Mouse (Mus musculus) neural tube, embryonic 14.5 days (tissue): ENCODE measurements around the gene Actg2. TPM values are rescaled to one million over a fixed set of nuclear protein-coding genes. Genes with fewer than 3 reads are reported as not detected.

Experiments
- ATAC-seq: fragments of 200-750 bp; cut with Nextera tagmentation; 2 replicates; pipeline ENCODE4 v1.8.0; 2017; ENCODE audit warnings: low read depth, mild to moderate bottlenecking, moderate TSS enrichment, moderate library complexity
- H3K27ac ChIP-seq: fragments of 300-500 bp; sonication (generic); 2 replicates; pipeline ENCODE4 v1.5.1; 2014; ENCODE audit warnings: low read depth, mild to moderate bottlenecking, control low read depth, low read length, moderate library complexity, mixed read lengths
- H3K27me3 ChIP-seq: fragments of 300-500 bp; sonication (generic); 2 replicates; pipeline ENCODE4 v1.6.1; 2014; ENCODE audit warnings: low read length; ENCODE audit not compliant: control insufficient read depth, insufficient read depth
- H3K36me3 ChIP-seq: fragments of 300-500 bp; sonication (generic); 2 replicates; pipeline ENCODE4 v1.6.1; 2014; ENCODE audit warnings: low read length, mixed read lengths; ENCODE audit not compliant: control insufficient read depth, insufficient read depth
- H3K4me1 ChIP-seq: fragments of 300-500 bp; sonication (generic); 2 replicates; pipeline ENCODE4 v1.6.1; 2014; ENCODE audit warnings: low read length; ENCODE audit not compliant: control insufficient read depth, insufficient read depth
- H3K4me2 ChIP-seq: fragments of 300-500 bp; sonication (generic); 2 replicates; pipeline ENCODE4 v1.6.1; 2014; ENCODE audit warnings: mild to moderate bottlenecking, low read depth, low read length, control low read depth
- H3K4me3 ChIP-seq: fragments of 300-500 bp; sonication (generic); 2 replicates; pipeline ENCODE4 v1.5.1; 2014; ENCODE audit warnings: low read depth, low read length, control low read depth, mixed read lengths
- H3K9ac ChIP-seq: fragments of 300-500 bp; sonication (generic); replicated peaks from 2 replicates; pipeline ENCODE4 v1.6.1; 2014; ENCODE audit warnings: low read depth, mild to moderate bottlenecking, control low read depth, low read length, mixed read lengths
- H3K9me3 ChIP-seq: fragments of 300-500 bp; sonication (generic); 2 replicates; pipeline ENCODE4 v1.6.1; 2016; ENCODE audit warnings: low read length; ENCODE audit not compliant: control insufficient read depth
- WGBS: fragments of 180-500 bp; shearing (Covaris S2); extraction: QIAGEN DNeasy Blood & Tissue Kit; methylation state at CpG from one replicate; pipeline ENCODE4 v1.1.7; 2014; 5-methylcytosine and 5-hydroxymethylcytosine counted together
- polyA plus RNA-seq: library from polyadenylated mRNA; unstranded; fragments of >200 nt; fragmentation: Nextera tagmentation; extraction: Ambion mirVana; gene quantifications from 2 replicates; pipeline ENCODE4 v1.2.1, GENCODE M21; 2014

Gene Actg2
- polyA plus RNA-seq, 1 experiment from 2014 or later, result 0.80 TPM

DNA sequence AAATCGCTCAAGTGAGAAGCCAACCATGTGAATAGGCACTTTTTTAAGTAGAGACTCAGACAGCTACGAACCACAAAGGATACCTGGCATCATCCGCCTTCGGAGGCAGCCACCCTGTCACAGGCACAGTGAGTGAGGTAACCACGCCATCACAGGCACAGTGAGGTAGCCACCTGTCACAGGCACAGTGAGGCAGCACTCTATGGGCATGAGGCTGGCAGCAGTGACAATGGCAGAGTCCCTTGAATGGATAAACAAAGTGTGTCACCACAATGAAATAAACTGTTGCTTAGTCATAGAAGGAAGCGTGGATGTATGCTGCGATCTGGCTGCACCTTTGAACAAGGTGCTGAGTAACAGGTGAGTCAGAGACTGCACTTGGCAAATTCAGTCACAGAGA, 57.4 kb downstream of the Actg2 start:
- WGBS, result 95% methylated on average over 7 of the region's 7 CpGs

GRCm38 (mm10) chr6:83478217-83478616, 57.8 kb downstream of the Actg2 start:
- WGBS, result 68% methylated on average over 4 of the region's 4 CpGs
- ATAC-seq, result no peak
- Histone ChIP-seq H3K27me3 (no peaks in the 10 kb centered on the region), H3K9me3 (no peaks in the 10 kb centered on the region), H3K4me2 (no peak overlapping the region), H3K4me3 (no peak overlapping the region), H3K9ac (no peak overlapping the region), H3K36me3 (peaks cover 21% of the 10 kb centered on the region), H3K4me1 (no peaks in the 10 kb centered on the region), H3K27ac (no peak overlapping the region)

More for the DNA sequence above, 57.4 kb downstream of the Actg2 start:
- Histone ChIP-seq H3K9me3 (no peaks in the 10 kb centered on the region), H3K27me3 (no peaks in the 10 kb centered on the region), H3K36me3 (peaks cover 21% of the 10 kb centered on the region), H3K27ac (no peak overlapping the region), H3K4me1 (no peaks in the 10 kb centered on the region), H3K9ac (no peak overlapping the region), H3K4me2 (no peak overlapping the region), H3K4me3 (no peak overlapping the region)
- no peak for ATAC-seq

DNA sequence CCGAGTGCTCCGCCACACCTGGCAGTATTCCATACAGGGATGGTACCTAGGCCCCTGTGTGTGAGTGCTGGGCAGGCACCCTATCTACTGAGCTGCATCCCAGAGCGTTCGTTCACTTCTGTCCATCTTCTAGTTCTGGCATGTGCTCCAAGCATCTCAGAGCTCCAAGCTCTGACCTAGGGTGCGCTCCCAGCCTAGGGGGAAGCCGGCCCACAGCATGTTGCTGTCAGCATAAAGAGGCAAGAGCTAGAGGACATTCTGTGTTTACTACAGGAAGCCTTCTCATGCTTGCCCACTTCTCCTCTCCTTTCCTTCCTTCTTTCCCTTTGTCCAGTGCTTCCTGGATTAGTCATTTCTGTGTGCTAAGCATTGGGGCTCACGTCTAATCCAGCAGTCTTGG, 60.6 kb downstream of the Actg2 start:
- no peak overlapping the region for H3K4me2 ChIP-seq
- H3K9me3 ChIP-seq, result no peaks in the 10 kb centered on the region
- H3K27me3 ChIP-seq, result no peaks in the 10 kb centered on the region
- H3K36me3 ChIP-seq, result peaks cover 3% of the 10 kb centered on the region; the same call in 1 of the 2 replicates
- 84% methylated on average over 7 of the region's 7 CpGs for whole genome bisulfite sequencing
- H3K27ac ChIP-seq, result no peak overlapping the region
- H3K4me3 ChIP-seq, result no peak overlapping the region
- ATAC-seq, result no peak
- no peaks in the 10 kb centered on the region for H3K4me1 ChIP-seq
- no peak overlapping the region for H3K9ac ChIP-seq

GRCm38 (mm10) chr6:83473240-83473639, 62.8 kb downstream of the Actg2 start:
- Histone ChIP-seq H3K27ac (no peak overlapping the region), H3K4me2 (no peak overlapping the region), H3K4me3 (no peak overlapping the region), H3K27me3 (no peaks in the 10 kb centered on the region), H3K9ac (no peak overlapping the region), H3K4me1 (no peaks in the 10 kb centered on the region), H3K9me3 (no peaks in the 10 kb centered on the region), H3K36me3 (no peaks in the 10 kb centered on the region)
- no peak for ATAC-seq
- 87% methylated on average over 9 of the region's 9 CpGs for WGBS

- ATAC-seq, result no peak
- Histone ChIP-seq H3K9me3 (no peaks in the 10 kb centered on the region), H3K36me3 (no peaks in the 10 kb centered on the region), H3K4me3 (no peak overlapping the region), H3K9ac (no peak overlapping the region), H3K4me1 (no peaks in the 10 kb centered on the region), H3K4me2 (no peak overlapping the region), H3K27ac (no peak overlapping the region), H3K27me3 (no peaks in the 10 kb centered on the region)
- 93% methylated on average over 7 of the region's 7 CpGs for WGBS
These were observed 64.3 kb downstream of the Actg2 start for GRCm38 (mm10) chr6:83471739-83472138.

- no peak for ATAC-seq
- Histone ChIP-seq H3K9ac (no peak overlapping the region), H3K36me3 (no peaks in the 10 kb centered on the region), H3K4me1 (no peaks in the 10 kb centered on the region), H3K4me3 (no peak overlapping the region), H3K9me3 (no peaks in the 10 kb centered on the region), H3K27me3 (no peaks in the 10 kb centered on the region), H3K4me2 (no peak overlapping the region), H3K27ac (no peak overlapping the region)
These were observed 72.1 kb downstream of the Actg2 start for GRCm38 (mm10) chr6:83464011-83464410.

Other genes starting within 250 kb of the Actg2 start
- 28.7 and 30.7 TPM in 2 replicates for gene Mthfd2, start 210.4 kb downstream of the Actg2 start, polyA plus RNA-seq
- gene Mob1a, start 210.2 kb downstream of the Actg2 start, polyA plus RNA-seq, result 22.3 and 32.2 TPM in 2 replicates
- gene Bola3, start 187.1 kb downstream of the Actg2 start, polyA plus RNA-seq, result 57.3 and 57.5 TPM in 2 replicates
- 47.7 and 67.0 TPM in 2 replicates for gene Tet3, start 77.2 kb downstream of the Actg2 start, polyA plus RNA-seq
- gene Dguok, start 29.3 kb downstream of the Actg2 start, polyA plus RNA-seq, result 76.5 and 80.2 TPM in 2 replicates
- 61.0 and 70.1 TPM in 2 replicates for gene Stambp, start 36.5 kb upstream of the Actg2 start, polyA plus RNA-seq
- 0.08 TPM in 1 of 2 replicates, not detected in the other for gene Clec4f, start 119.9 kb upstream of the Actg2 start, polyA plus RNA-seq
- not detected in 2 replicates for gene Cd207, start 141.6 kb upstream of the Actg2 start, polyA plus RNA-seq
- gene Vax2, start 175.0 kb upstream of the Actg2 start, polyA plus RNA-seq, result not detected in 2 replicates
- gene Atp6v1b1, start 206.7 kb upstream of the Actg2 start, polyA plus RNA-seq, result not detected in 2 replicates
- gene Ankrd53, start 226.4 kb upstream of the Actg2 start, polyA plus RNA-seq, result 0.24 and 0.27 TPM in 2 replicates
- 44.8 and 54.2 TPM in 2 replicates for gene Tex261, start 239.5 kb upstream of the Actg2 start, polyA plus RNA-seq